Mouse (Mus musculus) embryonic facial prominence, embryonic 11.5 days (tissue): ENCODE measurements around the gene Dnajb13. TPM values are rescaled to one million over a fixed set of nuclear protein-coding genes. Genes with fewer than 3 reads are reported as not detected.

Source experiments
- ATAC-seq: fragments of 200-750 bp; cut with Nextera tagmentation; replicated peaks from 2 replicates; pipeline ENCODE4 v1.8.0; 2017; ENCODE audit warnings: low read depth; ENCODE audit not compliant: insufficient number of reproducible peaks, low FRiP score, low TSS enrichment
- DNase-seq: peaks from one replicate; pipeline ENCODE4 v3.0.0-alpha.2; 2015; ENCODE audit warnings: low spot score
- H3K27ac ChIP-seq: fragments of 300-500 bp; sonication (generic); replicated peaks from 2 replicates; pipeline ENCODE4 v1.5.1; 2014; ENCODE audit warnings: mild to moderate bottlenecking, low read depth, low read length, control low read depth
- H3K27me3 ChIP-seq: fragments of 300-500 bp; sonication (generic); 2 replicates; pipeline ENCODE4 v1.6.1; 2014; ENCODE audit warnings: mild to moderate bottlenecking, low read length, moderate library complexity, mixed read lengths; ENCODE audit not compliant: control insufficient read depth, insufficient read depth
- H3K36me3 ChIP-seq: fragments of 300-500 bp; sonication (generic); replicated peaks from 2 replicates; pipeline ENCODE4 v1.6.1; 2014; ENCODE audit warnings: low read depth, mild to moderate bottlenecking, low read length, moderate library complexity, mixed read lengths; ENCODE audit not compliant: control insufficient read depth, insufficient read depth
- H3K4me1 ChIP-seq: fragments of 300-500 bp; sonication (generic); 2 replicates; pipeline ENCODE4 v1.6.1; 2014; ENCODE audit warnings: low read length, mixed read lengths; ENCODE audit not compliant: control insufficient read depth, insufficient read depth
- H3K4me2 ChIP-seq: fragments of 300-500 bp; sonication (generic); 2 replicates; pipeline ENCODE4 v1.6.1; 2014; ENCODE audit warnings: low read depth, mild to moderate bottlenecking, control low read depth, low read length, moderate library complexity
- H3K4me3 ChIP-seq: fragments of 300-500 bp; sonication (generic); 2 replicates; pipeline ENCODE4 v1.5.1; 2014; ENCODE audit warnings: low read depth, low read length, control low read depth
- H3K9ac ChIP-seq: fragments of 300-500 bp; sonication (generic); replicated peaks from 2 replicates; pipeline ENCODE4 v1.6.1; 2014; ENCODE audit warnings: mild to moderate bottlenecking, control low read depth, low read length
- H3K9me3 ChIP-seq: fragments of 300-500 bp; sonication (generic); replicated peaks from 2 replicates; pipeline ENCODE4 v1.6.1; 2016; ENCODE audit warnings: mild to moderate bottlenecking, low read length, inconsistent platforms, mixed read lengths; ENCODE audit not compliant: control insufficient read depth
- WGBS: fragments of 180-500 bp; shearing (Covaris S2); extraction: QIAGEN DNeasy Blood & Tissue Kit; methylation state at CpG from one replicate; pipeline ENCODE4 v1.1.7; 2014; 5-methylcytosine and 5-hydroxymethylcytosine counted together
- polyA plus RNA-seq: library from polyadenylated mRNA; unstranded; fragments of >200 nt; fragmentation: Nextera tagmentation; extraction: Ambion mirVana; gene quantifications from 2 replicates; pipeline ENCODE4 v1.2.1, GENCODE M21; 2014

Gene Dnajb13
- polyA plus RNA-seq, 1 experiment from 2014 or later = 0.07 TPM

DNA sequence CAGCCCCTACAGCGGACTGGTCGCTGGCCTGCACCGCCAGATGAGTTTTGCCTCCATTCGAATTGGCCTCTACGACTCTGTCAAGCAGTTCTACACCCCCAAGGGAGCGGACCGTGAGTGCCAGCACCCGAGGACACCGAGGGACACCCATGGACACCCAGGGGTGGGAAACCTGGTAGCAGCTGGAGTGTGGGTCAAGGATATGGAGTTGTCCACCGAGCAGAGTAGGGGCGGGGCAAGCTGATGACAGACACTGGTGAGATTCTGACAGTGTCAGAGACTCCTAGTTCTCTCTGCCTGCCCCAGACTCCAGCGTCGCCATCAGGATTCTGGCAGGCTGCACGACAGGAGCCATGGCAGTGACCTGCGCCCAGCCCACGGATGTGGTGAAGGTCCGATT, 34.6 kb downstream of the Dnajb13 start:
- 79% methylated on average over 17 of the region's 17 CpGs for WGBS
- no peak overlapping the region for H3K4me2 ChIP-seq
- DNase-seq (no peak), ATAC-seq (no peak)
- H3K27me3 ChIP-seq = no peaks in the 10 kb centered on the region
- no peak overlapping the region for H3K27ac ChIP-seq
- no peak overlapping the region for H3K9ac ChIP-seq
- H3K36me3 ChIP-seq = no peaks in the 10 kb centered on the region
- H3K9me3 ChIP-seq = no peaks in the 10 kb centered on the region
- H3K4me1 ChIP-seq = no peaks in the 10 kb centered on the region
- no peak overlapping the region for H3K4me3 ChIP-seq

DNA sequence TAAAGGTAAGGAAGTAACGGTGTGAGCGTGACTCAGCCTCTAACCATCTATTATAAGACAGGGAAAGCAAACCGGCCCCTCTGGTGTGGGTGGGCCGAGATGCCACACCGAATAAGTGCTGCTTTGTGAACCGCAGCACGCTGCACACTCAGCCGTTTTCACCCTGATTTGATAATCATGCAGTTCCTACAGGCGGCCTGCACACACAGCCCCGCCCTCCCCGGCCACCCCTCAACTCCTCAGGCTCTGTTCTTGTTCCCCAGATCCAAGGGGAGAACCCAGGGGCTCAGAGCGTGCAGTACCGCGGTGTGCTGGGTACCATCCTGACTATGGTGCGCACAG, 35.0 kb downstream of the Dnajb13 start:
- Histone ChIP-seq H3K9ac (no peak overlapping the region), H3K27ac (no peak overlapping the region), H3K4me3 (no peak overlapping the region), H3K4me1 (no peaks in the 10 kb centered on the region), H3K4me2 (no peak overlapping the region), H3K9me3 (no peaks in the 10 kb centered on the region), H3K36me3 (no peaks in the 10 kb centered on the region), H3K27me3 (no peaks in the 10 kb centered on the region)
- ATAC-seq (no peak; the same call in 1 of the 2 replicates), DNase-seq (no peak)
- WGBS = 73% methylated on average over 15 of the region's 15 CpGs

DNA sequence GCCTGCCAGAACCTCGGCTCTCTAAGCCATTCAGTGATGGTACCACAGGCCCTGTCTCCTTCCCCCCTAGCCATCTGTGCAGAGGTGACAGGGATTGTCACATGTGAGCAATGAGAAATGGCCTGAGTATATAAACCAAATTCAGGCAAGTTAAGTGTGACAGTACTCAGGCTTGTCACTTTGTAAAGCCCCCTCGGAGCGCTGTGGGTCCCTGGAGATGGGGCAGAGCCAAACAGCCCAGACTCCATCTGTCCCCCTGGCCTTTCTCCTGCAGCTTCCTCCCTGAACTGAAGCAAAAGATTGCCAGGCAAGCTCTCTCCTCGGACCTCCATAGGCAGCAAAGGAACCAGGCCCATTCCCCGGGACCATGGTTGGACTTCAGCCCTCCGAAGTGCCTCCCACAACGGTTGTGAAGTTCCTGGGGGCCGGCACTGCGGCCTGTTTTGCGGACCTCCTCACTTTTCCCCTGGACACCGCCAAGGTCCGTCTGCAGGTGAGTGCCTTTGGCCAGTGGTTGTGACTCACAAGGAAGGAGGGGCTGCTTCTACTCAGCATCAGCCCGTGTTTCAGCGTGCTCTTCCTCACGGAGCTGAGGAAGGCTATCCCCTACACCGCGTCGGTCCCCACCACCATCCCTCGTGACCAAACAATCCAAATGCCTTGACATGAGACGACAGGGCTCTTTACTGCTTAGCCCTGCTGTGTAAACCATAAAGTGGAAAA, 35.5 kb downstream of the Dnajb13 start:
- 84% methylated on average over 20 of the region's 20 CpGs for WGBS
- ATAC-seq = no peak

DNA sequence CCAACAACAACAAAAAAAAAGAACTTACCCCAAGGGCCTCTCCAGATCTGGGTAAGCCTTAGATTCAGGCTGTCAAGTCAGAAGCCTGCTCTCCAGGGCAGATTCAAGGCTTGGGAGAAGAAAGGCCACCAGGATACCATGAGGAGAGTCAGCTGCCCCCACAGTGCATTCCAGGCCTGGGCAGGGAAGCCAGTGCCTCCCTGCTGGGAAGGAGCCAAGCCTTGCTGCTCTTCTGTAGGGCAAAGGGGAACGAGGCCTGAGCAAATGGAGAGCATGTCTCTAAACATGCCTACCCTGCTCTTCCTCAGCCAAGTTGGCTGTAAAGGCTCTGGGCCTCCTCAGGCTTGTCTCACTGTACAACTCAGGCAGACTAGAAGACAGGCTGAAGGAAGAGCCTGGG, 40.1 kb downstream of the Dnajb13 start:
- Histone ChIP-seq H3K4me1 (no peaks in the 10 kb centered on the region), H3K36me3 (no peaks in the 10 kb centered on the region), H3K9me3 (no peaks in the 10 kb centered on the region), H3K9ac (no peak overlapping the region), H3K27me3 (no peaks in the 10 kb centered on the region), H3K27ac (no peak overlapping the region), H3K4me3 (no peak overlapping the region), H3K4me2 (no peak overlapping the region)
- 69% methylated on average over 1 of the region's 1 CpGs for whole genome bisulfite sequencing
- ATAC-seq (no peak), DNase-seq (no peak)

More for the DNA sequence above, 35.5 kb downstream of the Dnajb13 start:
- no peaks in the 10 kb centered on the region for H3K9me3 ChIP-seq
- no peak overlapping the region for H3K4me2 ChIP-seq
- no peaks in the 10 kb centered on the region for H3K36me3 ChIP-seq
- no peak overlapping the region for H3K9ac ChIP-seq
- DNase-seq = no peak
- H3K4me3 ChIP-seq = no peak overlapping the region
- no peaks in the 10 kb centered on the region for H3K4me1 ChIP-seq
- no peaks in the 10 kb centered on the region for H3K27me3 ChIP-seq
- H3K27ac ChIP-seq = no peak overlapping the region

DNA sequence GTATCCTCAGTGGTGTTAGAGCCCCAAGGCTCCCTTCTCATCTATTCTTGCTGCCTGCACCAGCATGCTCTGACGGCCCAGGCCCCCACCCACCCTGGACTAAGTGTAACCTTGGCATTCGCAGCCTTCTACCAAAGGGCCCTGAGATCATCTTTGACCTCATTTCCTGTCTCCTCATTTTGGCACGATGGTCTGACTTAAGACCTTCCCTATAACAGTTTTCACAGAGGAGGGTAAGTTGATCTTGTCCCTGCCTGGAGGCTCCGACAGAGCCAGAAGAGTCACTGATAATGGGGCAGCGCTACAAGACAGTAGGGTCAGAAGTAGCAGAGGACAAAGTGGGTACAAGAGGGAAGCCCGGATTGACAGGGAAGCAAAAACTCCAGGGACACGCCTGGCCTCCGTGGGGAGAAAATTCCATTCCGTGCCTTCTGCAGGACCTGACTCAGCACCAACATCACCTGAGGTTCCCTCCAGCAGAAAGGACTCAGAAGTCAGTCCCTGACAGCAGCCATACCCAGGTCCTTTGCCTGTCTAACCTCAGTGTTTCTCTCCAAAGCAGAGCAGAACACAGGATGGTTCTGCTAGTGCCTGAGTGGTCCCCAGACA, 40.8 kb downstream of the Dnajb13 start:
- no peak overlapping the region for H3K4me2 ChIP-seq
- H3K4me3 ChIP-seq = no peak overlapping the region
- H3K9ac ChIP-seq = no peak overlapping the region
- H3K27ac ChIP-seq = no peak overlapping the region
- H3K27me3 ChIP-seq = no peaks in the 10 kb centered on the region
- no peaks in the 10 kb centered on the region for H3K9me3 ChIP-seq
- DNase-seq (no peak), ATAC-seq (no peak)
- H3K4me1 ChIP-seq = no peaks in the 10 kb centered on the region
- no peaks in the 10 kb centered on the region for H3K36me3 ChIP-seq
- WGBS = 76% methylated on average over 9 of the region's 9 CpGs

DNA sequence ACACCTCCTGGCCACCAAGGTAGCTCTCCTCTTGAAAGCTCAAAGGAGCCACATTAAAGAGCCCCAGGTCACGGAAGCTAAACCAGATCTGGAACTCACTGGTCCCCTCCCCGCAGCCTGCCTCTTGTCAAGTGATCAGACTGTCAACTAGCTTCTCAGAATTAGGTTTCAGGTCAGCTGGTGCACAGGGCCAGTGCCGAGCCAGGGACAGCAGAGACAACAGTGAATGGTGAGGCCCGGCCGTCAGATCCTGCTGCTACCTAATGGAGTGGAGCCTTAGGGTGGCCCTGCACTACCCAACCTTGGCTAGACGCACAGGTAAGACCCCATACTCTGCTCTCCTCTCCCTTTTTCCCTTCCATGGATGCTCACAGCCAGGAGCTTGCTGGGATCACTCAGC, 42.0 kb downstream of the Dnajb13 start, which contains the start of gene Ucp3:
Gene Ucp3 (plus strand): TSS at position 214 of the 400 bp plus-strand sequence.
- 85% methylated on average over 6 of the region's 6 CpGs for WGBS
- H3K4me3 ChIP-seq = no peak within 1 kb of the TSS
- H3K9me3 ChIP-seq = no peaks in the 10 kb centered on the region
- no peaks in the 10 kb centered on the region for H3K4me1 ChIP-seq
- no peak within 1 kb of the TSS for H3K4me2 ChIP-seq
- H3K36me3 ChIP-seq = no peaks in the 10 kb centered on the region
- H3K9ac ChIP-seq = no peak within 1 kb of the TSS
- ATAC-seq = no peak
- H3K27ac ChIP-seq = no peak within 1 kb of the TSS
- H3K27me3 ChIP-seq = no peaks in the 10 kb centered on the region
- no peak for DNase-seq

DNA sequence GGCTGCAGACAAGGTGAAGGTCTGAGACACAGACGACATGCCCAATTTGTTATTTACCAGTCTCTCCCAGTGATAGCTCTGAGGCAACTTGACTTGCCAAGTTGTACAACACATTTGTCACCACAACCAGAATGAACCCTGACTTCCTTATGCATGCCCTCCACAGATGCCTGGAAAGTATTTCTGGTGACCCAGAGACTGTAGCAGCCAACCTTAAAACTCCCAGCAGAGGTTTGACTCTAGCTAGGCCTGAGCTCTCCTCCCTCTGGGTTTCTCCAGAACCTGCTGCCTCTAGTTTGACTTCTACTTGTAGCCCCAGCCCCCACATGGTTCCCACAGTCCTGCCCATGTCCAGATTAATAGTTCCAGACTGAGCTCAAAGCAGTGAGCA, 43.4 kb downstream of the Dnajb13 start:
- 93% methylated on average over 1 of the region's 1 CpGs for WGBS
- H3K36me3 ChIP-seq = no peaks in the 10 kb centered on the region

DNA sequence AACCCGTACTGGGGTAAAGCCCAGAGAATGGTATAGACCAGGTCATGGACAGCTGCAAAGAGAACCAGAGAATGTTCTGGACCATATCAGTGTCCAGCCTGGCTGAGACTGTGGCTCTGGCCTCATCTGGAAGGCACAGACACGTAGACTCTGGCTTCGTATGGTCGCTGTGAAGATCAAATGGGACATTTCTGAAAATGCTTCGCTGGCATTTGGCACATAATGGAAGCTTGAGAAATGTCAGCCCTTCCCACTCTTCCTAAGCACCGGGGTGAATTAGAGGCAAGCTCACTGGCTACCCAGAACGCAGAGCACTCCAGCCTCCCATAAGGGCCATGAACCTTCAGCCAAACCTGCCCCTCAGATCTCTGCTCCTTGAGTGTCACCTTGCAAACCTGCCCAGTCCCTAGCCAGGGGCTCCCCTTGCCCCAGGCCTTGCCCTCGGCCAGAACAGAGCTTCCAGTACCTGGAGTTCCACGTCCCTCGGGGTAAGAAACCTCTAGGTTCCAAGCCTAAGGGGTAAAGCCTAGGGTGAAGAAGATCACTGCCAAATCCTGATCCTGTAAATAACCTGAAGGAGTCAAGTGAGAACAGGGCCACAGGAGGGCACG, 43.9 kb downstream of the Dnajb13 start:
- no peak overlapping the region for H3K27ac ChIP-seq
- H3K4me2 ChIP-seq = no peak overlapping the region
- H3K4me3 ChIP-seq = no peak overlapping the region
- H3K36me3 ChIP-seq = no peaks in the 10 kb centered on the region
- H3K9me3 ChIP-seq = no peaks in the 10 kb centered on the region
- 93% methylated on average over 11 of the region's 11 CpGs for WGBS
- H3K27me3 ChIP-seq = no peaks in the 10 kb centered on the region
- no peak for ATAC-seq
- H3K4me1 ChIP-seq = no peaks in the 10 kb centered on the region
- no peak overlapping the region for H3K9ac ChIP-seq
- no peak for DNase-seq

More for the DNA sequence above, 43.4 kb downstream of the Dnajb13 start:
- Histone ChIP-seq H3K9me3 (no peaks in the 10 kb centered on the region), H3K27me3 (no peaks in the 10 kb centered on the region), H3K4me1 (no peaks in the 10 kb centered on the region), H3K27ac (no peak overlapping the region), H3K4me2 (no peak overlapping the region), H3K9ac (no peak overlapping the region), H3K4me3 (no peak overlapping the region)
- DNase-seq = no peak
- no peak for ATAC-seq
